8 mouse cellular contexts compared by ENCODE assay signal in the genomic region with DNA sequence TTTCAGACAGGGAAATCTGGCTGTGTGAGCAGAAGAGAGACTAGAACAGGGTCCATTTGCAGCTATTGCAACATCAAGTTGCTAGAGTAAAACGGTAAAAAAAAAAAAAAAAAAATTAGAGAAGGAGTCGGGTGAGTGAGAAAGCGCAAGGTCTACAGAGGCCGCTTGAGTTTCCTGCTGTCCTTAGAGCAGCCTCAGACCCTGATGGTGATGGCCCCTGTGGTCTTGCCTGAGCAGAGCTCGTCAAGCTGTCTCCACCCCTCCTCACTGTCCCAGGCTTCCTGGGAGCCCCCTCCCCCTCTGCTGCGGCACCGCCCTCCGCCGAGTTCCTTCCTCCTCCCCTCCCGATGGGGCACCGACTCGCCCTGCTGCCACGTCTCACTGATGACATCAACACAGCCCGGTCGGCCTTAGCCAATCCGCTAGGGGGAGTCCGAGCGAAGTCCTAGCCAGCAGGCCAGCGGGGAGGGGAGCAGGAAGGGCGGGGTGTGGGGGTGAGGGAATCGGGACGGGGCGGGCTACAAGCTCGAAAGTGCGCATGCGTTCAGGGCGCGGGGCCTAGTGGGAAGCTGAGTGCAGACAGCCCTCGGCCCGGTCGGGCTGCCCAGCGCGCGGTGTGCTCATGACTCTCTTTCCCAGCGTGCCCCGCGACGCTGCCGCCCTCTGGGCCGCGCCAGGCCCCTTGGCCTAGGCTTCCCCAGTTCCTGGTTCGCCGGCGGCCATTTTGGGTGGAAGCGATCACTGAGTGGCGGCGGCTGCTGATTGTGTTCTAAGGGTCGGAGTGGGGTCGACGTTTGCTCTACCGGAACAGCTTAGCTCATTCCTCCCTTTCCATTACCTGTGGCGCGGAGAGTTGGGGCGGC. TPM values are rescaled to one million over a fixed set of nuclear protein-coding genes. Genes with fewer than 3 reads are reported as not detected.
DNase-seq lines count a peak whose midpoint lies in the region; ATAC-seq lines count a peak whose summit lies in the region.

TSS of gene Rab1a (plus strand) at position 720 of the 863 bp plus-strand sequence.

- peak; percentile 100 for DNase-seq in adrenal gland, adult (ENCODE audit: inconsistent age in 2 of 2, low spot score in 1 of 2)
- peak; percentile 100 for DNase-seq in embryo, embryonic 10.5 days (ENCODE audit: low spot score)
- peak; percentile 100 for DNase-seq in gastrocnemius, postnatal 14 days
- DNase-seq in left cerebral cortex, postnatal 10 days (ENCODE audit: extremely low spot score in 1 of 2, low spot score in 2 of 2): peak; percentile 100
- peak; percentile 100 for DNase-seq in right cerebral cortex, postnatal 25 days
- DNase-seq in urinary bladder, postnatal 4 days (ENCODE audit: low spot score in 2 of 2): peak; percentile 100

- intact Hi-C loops in gastrocnemius, postnatal 14 days (cut with DNase I; ENCODE audit: low total_unique reads): no loop called here
- intact Hi-C loops in left cerebral cortex, postnatal 10 days (cut with DNase I): no loop called here

- peak; percentile 91 for ATAC-seq in inflammation-experienced regulatory T-cells, adult 6 months
- peak; percentile 93 for ATAC-seq in megakaryocyte-erythroid progenitor cell, adult 5-6 weeks (replicated peaks; ENCODE audit: low FRiP score, low TSS enrichment, poor library complexity, severe bottlenecking)

RNA-seq across cellular contexts. Expression of gene Rab1a, which starts in this region (rescaled TPM):
- total RNA-seq in gastrocnemius, postnatal 14 days (2021): 100 to 1,000 TPM; 103 to 110 TPM
- polyA plus RNA-seq in inflammation-experienced regulatory T-cells, adult 6 months (2017; shearing (Covaris generic)): 100 to 1,000 TPM in 1 of 3 experiments, 10 to 100 TPM in 2; 84.7 to 147 (median 85.4) TPM
- 100 to 1,000 TPM; 223 to 228 TPM for total RNA-seq in left cerebral cortex, postnatal 10 days (2021)
- total RNA-seq in megakaryocyte-erythroid progenitor cell, adult 5-6 weeks (2014; fragmentation: Nextera tagmentation): 69.5 and 81.8 TPM in 2 replicates
- total RNA-seq in megakaryocyte-erythroid progenitor cell, adult 5-6 weeks (2017): 61.2 and 68.1 TPM in 2 replicates

Comparison
In these comparisons a context has a peak if more than half of its experiments do, and no peak if none do; other contexts are left out.
1. Peak in every context shown above with its lines: DNase-seq and ATAC-seq.